Mouse (Mus musculus) gastrocnemius, adult 2 months (tissue): ENCODE data around the gene Olfr715b. TPM values are rescaled to one million over a fixed set of nuclear protein-coding genes. Genes with fewer than 3 reads are reported as not detected.
"Not testable (repeated sequence)": the region's sequence is repeated elsewhere in the genome, so short reads cannot be mapped to it uniquely, and the experiment has no call there.

ENCODE experiments used
- DNase-seq: peaks from one replicate; pipeline ENCODE4 v3.0.0; 2022
- H3K27ac ChIP-seq: fragments of 200-600 bp; 2 replicates; pipeline ENCODE4 v1.8.1; 2022; ENCODE audit warnings: mild to moderate bottlenecking
- H3K4me3 ChIP-seq: fragments of 200-600 bp; 2 replicates; pipeline ENCODE4 v1.8.1; 2022; ENCODE audit warnings: mild to moderate bottlenecking, moderate library complexity
- CTCF ChIP-seq: fragments of 200-600 bp; IDR thresholded peaks from 2 replicates; pipeline ENCODE4 v1.8.1; 2022; ENCODE audit warnings: antibody characterized with exemption, mild to moderate bottlenecking, moderate library complexity
- intact Hi-C: fragments of 180-260 bp; cut with DNase I; formaldehyde crosslinking; loops from one replicate; pipeline ENCODE4 v1.15.1; 2025
- long read RNA-seq, 2 experiments: library from polyadenylated mRNA; stranded (forward); transcript quantifications; one replicate each; pipeline ENCODE4 v2.0.0; 2021
- total RNA-seq, 2 experiments: library from RNA; stranded (reverse); gene quantifications; 2 replicates each; pipeline ENCODE4 v1.2.3; 2021

Olfr715b gene
- total RNA-seq, result not detected
- long read RNA-seq, experiment 1, result 0 reads
- long read RNA-seq, experiment 2, result 0 reads

DNA sequence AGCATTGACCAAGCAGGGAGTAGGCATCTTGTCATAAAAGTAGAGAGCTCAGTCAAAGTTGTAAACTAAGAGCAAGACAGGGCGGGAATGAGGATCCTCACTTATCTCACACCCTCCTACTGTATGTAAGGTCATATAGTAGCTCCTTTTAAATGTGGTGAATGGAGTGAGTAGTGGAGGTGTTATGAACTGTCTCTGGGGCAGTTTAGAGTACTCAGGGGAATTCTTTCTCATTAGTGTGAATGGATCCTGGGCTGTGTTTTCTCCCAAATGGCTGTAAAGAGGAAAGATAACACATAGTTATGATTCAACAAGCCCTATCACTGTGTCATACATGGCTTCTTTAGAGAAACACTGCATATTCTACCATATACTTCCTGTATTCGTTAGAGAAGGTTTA is at the start of gene Olfr715b:
Gene Olfr715b, minus strand, starts transcription at position 101 of the 400 bp plus-strand sequence.
- DNase-seq, H3K4me3 ChIP-seq, intact Hi-C loops, H3K27ac ChIP-seq: not testable (repeated sequence)

DNA sequence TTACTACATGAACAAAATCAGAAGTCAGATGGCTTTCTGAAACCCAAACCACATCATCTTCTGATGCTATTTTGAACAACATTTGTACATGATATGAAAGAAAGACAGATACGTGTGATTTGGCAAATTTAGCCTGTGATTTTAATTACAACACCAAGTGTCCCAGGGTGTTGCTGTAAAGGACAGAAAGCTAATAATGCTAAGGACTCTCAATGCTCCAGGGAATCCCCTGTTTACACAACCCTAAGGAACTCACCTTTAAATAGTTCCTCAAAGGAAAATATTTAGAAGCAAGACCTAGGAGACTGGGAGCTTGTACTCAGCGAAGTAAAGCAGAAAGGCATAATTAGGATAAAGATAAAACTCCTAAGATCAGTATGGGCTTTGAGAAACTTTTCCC is 27.9 kb upstream of the Olfr715b start, which contains the start of gene Olfr716:
Gene Olfr716, plus strand, starts transcription at position 301 of the 400 bp plus-strand sequence.
- H3K4me3 ChIP-seq, DNase-seq, intact Hi-C loops, H3K27ac ChIP-seq: not testable (repeated sequence)

DNA sequence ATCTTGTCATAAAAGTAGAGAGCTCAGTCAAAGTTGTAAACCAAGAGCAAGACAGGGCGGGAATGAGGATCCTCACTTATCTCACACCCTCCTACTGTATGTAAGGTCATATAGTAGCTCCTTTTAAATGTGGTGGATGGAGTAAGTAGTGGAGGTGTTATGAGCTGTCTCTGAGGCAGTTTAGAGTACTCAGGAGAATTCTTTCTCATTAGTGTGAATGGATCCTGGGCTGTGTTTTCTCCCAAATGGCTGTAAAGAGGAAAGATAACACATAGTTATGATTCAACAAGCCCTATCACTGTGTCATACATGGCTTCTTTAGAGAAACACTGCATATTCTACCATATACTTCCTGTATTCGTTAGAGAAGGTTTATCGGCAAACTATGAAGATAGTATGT is 20.8 kb upstream of the Olfr715b start, which contains the start of gene Olfr715:
Gene Olfr715, minus strand, starts transcription at position 101 of the 400 bp plus-strand sequence.
- DNase-seq, intact Hi-C loops, H3K27ac ChIP-seq, H3K4me3 ChIP-seq: not testable (repeated sequence)

DNA sequence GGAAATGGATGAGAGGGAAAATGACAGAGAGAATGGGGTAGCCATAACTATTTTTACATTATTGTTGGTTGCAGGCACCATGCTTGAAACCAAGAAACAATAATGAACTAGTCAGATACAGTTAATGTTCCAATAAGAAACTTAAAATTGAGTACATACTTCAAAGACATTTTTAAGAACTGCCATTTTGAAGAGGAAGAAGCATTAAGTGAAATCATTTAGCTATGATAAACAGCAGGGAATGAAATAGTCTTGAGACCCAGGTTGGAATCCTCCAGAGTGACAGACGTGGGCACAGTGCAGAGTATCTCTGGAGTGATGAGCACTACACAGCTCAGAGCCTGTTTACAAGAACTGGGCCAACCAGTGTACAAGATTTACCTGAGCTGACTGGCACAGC is 17.2 kb downstream of the Olfr715b start, which contains the start of gene Olfr17:
Gene Olfr17, plus strand, starts transcription at position 301 of the 400 bp plus-strand sequence.
- no peak for TF ChIP-seq CTCF
- Histone ChIP-seq H3K27ac (no peak within 1 kb of the TSS), H3K4me3 (no peak within 1 kb of the TSS)
- DNase-seq, result no peak
- intact Hi-C loops, result no loop called here

DNA sequence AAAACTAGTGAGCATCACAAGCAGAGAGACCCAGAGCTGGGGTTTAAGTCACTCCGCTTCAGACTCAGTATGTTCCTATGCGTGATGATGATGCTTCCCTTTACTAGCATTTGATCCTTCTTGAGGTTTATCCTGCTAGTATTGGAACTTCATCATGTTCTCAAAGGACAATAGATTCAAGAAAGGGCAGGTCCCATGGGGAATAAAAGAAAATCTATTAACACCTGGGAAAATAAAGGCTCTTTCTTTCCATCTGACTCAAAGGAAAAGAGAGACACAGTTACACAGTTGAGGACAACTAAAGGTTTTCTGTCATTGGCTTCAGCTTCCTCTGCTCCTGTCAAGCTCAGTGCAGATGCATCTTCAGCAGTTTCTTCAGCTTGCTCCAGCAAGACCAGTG is 39.5 kb downstream of the Olfr715b start, which contains the start of gene Olfr714:
Gene Olfr714, plus strand, starts transcription at position 301 of the 400 bp plus-strand sequence.
- TF ChIP-seq CTCF, result no peak
- DNase-seq, result no peak
- H3K27ac ChIP-seq, result no peak within 1 kb of the TSS
- intact Hi-C loops, result no loop called here
- H3K4me3 ChIP-seq, result no peak within 1 kb of the TSS

Other genes starting within 250 kb of the Olfr715b start
- gene Olfr704, start 247.2 kb downstream of the Olfr715b start, total RNA-seq, result not detected
- not detected for gene Olfr705, start 233.5 kb downstream of the Olfr715b start, total RNA-seq
- not detected for gene Olfr706, start 222.2 kb downstream of the Olfr715b start, total RNA-seq
- gene Olfr707, start 209.1 kb downstream of the Olfr715b start, total RNA-seq, result not detected
- not detected for gene Olfr1532-ps1, start 202.4 kb downstream of the Olfr715b start, total RNA-seq
- not detected for gene Olfr709-ps1, start 178.2 kb downstream of the Olfr715b start, total RNA-seq
- gene Olfr710, start 162.1 kb downstream of the Olfr715b start, total RNA-seq, result not detected
- not detected for gene Olfr6, start 146.4 kb downstream of the Olfr715b start, total RNA-seq
- not detected for gene Olfr711, start 134.9 kb downstream of the Olfr715b start, total RNA-seq
- not detected for gene Olfr2, start 104.3 kb downstream of the Olfr715b start, total RNA-seq
- gene Olfr713, start 79.2 kb downstream of the Olfr715b start, total RNA-seq, result not detected
- not detected for gene Olfr714, start 39.4 kb downstream of the Olfr715b start, total RNA-seq
- gene Olfr17, start 17.1 kb downstream of the Olfr715b start, total RNA-seq, result not detected
- gene Olfr715, start 20.7 kb upstream of the Olfr715b start, total RNA-seq, result not detected
- not detected for gene Olfr716, start 28.0 kb upstream of the Olfr715b start, total RNA-seq
- not detected for gene Nlrp14, start 56.6 kb upstream of the Olfr715b start, total RNA-seq
- not detected for gene Rbmxl2, start 99.1 kb upstream of the Olfr715b start, total RNA-seq